Mouse (Mus musculus): ENCODE data around the gene Tbc1d22a. TPM values are rescaled to one million over a fixed set of nuclear protein-coding genes. Genes with fewer than 3 reads are reported as not detected.
"Not testable (repeated sequence)": the region's sequence is repeated elsewhere in the genome, so short reads cannot be mapped to it uniquely, and the experiment has no call there.

The Tbc1d22a gene
- total and polyA plus RNA-seq, 3 experiments: 15.1 to 21.1 TPM; not detected in 1

DNA sequence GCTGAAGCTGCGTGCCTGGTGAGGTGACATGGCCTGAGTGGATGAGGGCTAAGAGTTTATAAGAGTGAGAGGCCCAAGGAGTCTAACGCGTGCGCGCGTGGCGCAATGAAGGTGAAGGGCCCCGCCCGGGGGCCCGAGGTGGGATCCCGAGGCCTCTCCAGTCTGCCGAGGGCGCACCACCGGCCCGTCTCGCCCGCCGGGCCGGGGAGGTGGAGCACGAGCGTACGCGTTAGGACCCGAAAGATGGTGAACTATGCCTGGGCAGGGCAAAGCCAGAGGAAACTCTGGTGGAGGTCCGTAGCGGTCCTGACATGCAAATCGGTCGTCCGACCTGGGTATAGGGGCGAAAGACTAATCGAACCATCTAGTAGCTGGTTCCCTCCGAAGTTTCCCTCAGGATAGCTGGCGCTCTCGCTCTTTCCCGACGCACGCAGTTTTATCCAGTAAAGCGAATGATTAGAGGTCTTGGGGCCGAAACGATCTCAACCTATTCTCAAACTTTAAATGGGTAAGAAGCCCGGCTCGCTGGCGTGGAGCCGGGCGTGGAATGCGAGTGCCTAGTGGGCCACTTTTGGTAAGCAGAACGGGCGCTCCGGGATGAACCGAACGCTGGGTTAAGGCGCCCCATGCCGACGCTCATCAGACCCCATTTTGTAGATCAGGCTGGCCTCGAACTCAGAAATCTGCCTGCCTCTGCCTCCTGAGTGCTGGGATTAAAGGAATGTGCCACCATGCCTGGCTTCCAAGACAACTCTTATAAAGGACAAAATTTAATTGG, 19.4 kb upstream of the Tbc1d22a start:
- not testable (repeated sequence) for H3K4me3 ChIP-seq (ENCODE audit: control insufficient read depth in 1 of 2, insufficient read depth in 1 of 2, low read depth in 2 of 2, low read length in 2 of 2); H3K27ac ChIP-seq (ENCODE audit: control insufficient read depth, low read depth, low read length); DNase-seq (ENCODE audit: low read depth, low spot score); H3K79me2 ChIP-seq (ENCODE audit: control insufficient read depth, insufficient read depth, low read length, poor library complexity); H3K36me3 ChIP-seq (ENCODE audit: control insufficient read depth in 1 of 2, insufficient read depth in 2 of 2, low read length in 2 of 2); H3K4me1 ChIP-seq (ENCODE audit: control insufficient read depth in 1 of 2, insufficient read depth in 2 of 2, low read length in 2 of 2); H3K27me3 ChIP-seq (ENCODE audit: control insufficient read depth in 1 of 2, insufficient read depth in 2 of 2, low read length in 2 of 2); H3K9ac ChIP-seq (ENCODE audit: control insufficient read depth, low read depth, low read length, poor library complexity, severe bottlenecking); H3K9me3 ChIP-seq (replicated peaks; ENCODE audit: insufficient read depth, low read length)
- peak; percentile 94; the same call in 1 of the 2 replicates for TF ChIP-seq UBTF (IDR thresholded peaks at IDR 0.05; ENCODE audit: borderline replicate concordance, insufficient read depth, low read depth, low read length)

- Histone ChIP-seq H3K4me3 (ENCODE audit: control insufficient read depth in 1 of 2, insufficient read depth in 1 of 2, low read depth in 2 of 2, low read length in 2 of 2) (no peak overlapping the region), H3K36me3 (ENCODE audit: control insufficient read depth in 1 of 2, insufficient read depth in 2 of 2, low read length in 2 of 2) (peaks cover 0 to 11% of the 10 kb centered on the region in 2 experiments; a peak in 2 of 4 replicates), H3K27me3 (ENCODE audit: control insufficient read depth in 1 of 2, insufficient read depth in 2 of 2, low read length in 2 of 2) (no peaks in the 10 kb centered on the region; a peak in 2 of 4 replicates), H3K9me3 (replicated peaks; ENCODE audit: insufficient read depth, low read length) (no peaks in the 10 kb centered on the region), H3K4me1 (ENCODE audit: control insufficient read depth in 1 of 2, insufficient read depth in 2 of 2, low read length in 2 of 2) (peaks cover 3 to 29% of the 10 kb centered on the region in 2 experiments), H3K79me2 (ENCODE audit: control insufficient read depth, insufficient read depth, low read length, poor library complexity) (no peaks in the 10 kb centered on the region), H3K27ac (ENCODE audit: control insufficient read depth, low read depth, low read length) (no peak overlapping the region), H3K9ac (ENCODE audit: control insufficient read depth, low read depth, low read length, poor library complexity, severe bottlenecking) (no peak overlapping the region)
- no peak for TF ChIP-seq ELF1 (IDR thresholded peaks at IDR 0.05; ENCODE audit: low read depth, low read length)
- TF ChIP-seq CHD2 (IDR thresholded peaks at IDR 0.05; ENCODE audit: low read length): no peak
- TF ChIP-seq ZC3H11A (IDR thresholded peaks at IDR 0.05; ENCODE audit: low read depth, low read length): no peak
- TF ChIP-seq TAL1 (IDR thresholded peaks at IDR 0.05; ENCODE audit: low read length): no peak
- no peak for TF ChIP-seq BHLHE40 (IDR thresholded peaks at IDR 0.05; ENCODE audit: borderline replicate concordance, low read depth, low read length)
- TF ChIP-seq JUND (IDR thresholded peaks at IDR 0.05; ENCODE audit: low read depth, low read length): no peak
- TF ChIP-seq ZNF384 (IDR thresholded peaks at IDR 0.05; ENCODE audit: low read depth, low read length): no peak
- no peak for TF ChIP-seq MAX (IDR thresholded peaks at IDR 0.05; ENCODE audit: low read length)
- no peak for TF ChIP-seq GABPA (IDR thresholded peaks at IDR 0.05; ENCODE audit: low read depth, low read length)
- no peak for TF ChIP-seq CTCF (IDR thresholded peaks at IDR 0.05 in 2 of 3, conservative IDR thresholded peaks at IDR 0.05 in 1 of 3; ENCODE audit: control insufficient read depth in 1 of 3, insufficient read depth in 1 of 3, low read depth in 2 of 3, low read length in 3 of 3, poor library complexity in 1 of 3, severe bottlenecking in 1 of 3)
- TF ChIP-seq POLR2AphosphoS5 (IDR thresholded peaks at IDR 0.05; ENCODE audit: borderline replicate concordance, low read depth, low read length): no peak
- no peak for TF ChIP-seq CHD1 (IDR thresholded peaks at IDR 0.05; ENCODE audit: low read depth, low read length)
- no peak for TF ChIP-seq SIN3A (IDR thresholded peaks at IDR 0.05; ENCODE audit: low read length)
- no peak for TF ChIP-seq MAFK (IDR thresholded peaks at IDR 0.05; ENCODE audit: borderline replicate concordance, low read depth, low read length)
- TF ChIP-seq USF2 (IDR thresholded peaks at IDR 0.05; ENCODE audit: borderline replicate concordance in 1 of 2, insufficient read depth in 1 of 2, low read depth in 1 of 2, low read length in 2 of 2): no peak
- TF ChIP-seq ZMIZ1 (IDR thresholded peaks at IDR 0.05; ENCODE audit: low read depth, low read length): no peak
- no peak for TF ChIP-seq ZKSCAN1 (IDR thresholded peaks at IDR 0.05; ENCODE audit: low read depth, low read length)
- TF ChIP-seq HCFC1 (IDR thresholded peaks at IDR 0.05; ENCODE audit: low read depth, low read length): no peak
- TF ChIP-seq RAD21 (IDR thresholded peaks at IDR 0.05; ENCODE audit: low read depth, low read length): no peak
- DNase-seq (ENCODE audit: low read depth, low spot score): no peak
Measured at GRCm38 (mm10) chr15:86199052-86199451, 15.2 kb upstream of the Tbc1d22a start.

Data from MEL (cell line).